Mouse (Mus musculus) kidney, adult 2 months (tissue): ENCODE data around the gene P2ry2.

Source experiments
- CTCF ChIP-seq: fragments of 200-500 bp; conservative IDR thresholded peaks from 2 replicates; pipeline ENCODE4 v1.5.1; 2011; ENCODE audit warnings: low read depth, mild to moderate bottlenecking, control low read depth, low read length, moderate library complexity, mixed read lengths; ENCODE audit not compliant: insufficient read depth, insufficient read length
- POLR2A ChIP-seq: fragments of 200-500 bp; IDR thresholded peaks from one replicate; pipeline ENCODE4 v1.6.1; 2011; ENCODE audit warnings: low read depth, low read length, control low read depth

GRCm38 (mm10) chr7:101028991-101029390 lies 16.3 kb upstream of the P2ry2 start:
- no peak for TF ChIP-seq POLR2A
- TF ChIP-seq CTCF, result no peak
